Mouse (Mus musculus) limb, embryonic 14.5 days (tissue): Measurements from ENCODE around the gene Rmnd5b. TPM values are rescaled to one million over a fixed set of nuclear protein-coding genes. Genes with fewer than 3 reads are reported as not detected.

Experiments
- ATAC-seq: fragments of 200-750 bp; cut with Nextera tagmentation; 2 replicates; pipeline ENCODE4 v1.8.0; 2017; ENCODE audit warnings: low read depth, moderate number of reproducible peaks, moderate TSS enrichment; ENCODE audit not compliant: low FRiP score
- DNase-seq: peaks from one replicate; pipeline ENCODE4 v3.0.0-alpha.2; 2015; ENCODE audit warnings: low spot score
- H3K27ac ChIP-seq: fragments of 300-500 bp; sonication (generic); replicated peaks from 2 replicates; pipeline ENCODE4 v1.5.1; 2014; ENCODE audit warnings: low read depth, mild to moderate bottlenecking, low read length, moderate library complexity, mixed read lengths
- H3K27me3 ChIP-seq: fragments of 300-500 bp; sonication (generic); 2 replicates; pipeline ENCODE4 v1.6.1; 2014; ENCODE audit warnings: low read length, mixed read lengths; ENCODE audit not compliant: control insufficient read depth, insufficient read depth
- H3K36me3 ChIP-seq: fragments of 300-500 bp; sonication (generic); 2 replicates; pipeline ENCODE4 v1.6.1; 2014; ENCODE audit warnings: mild to moderate bottlenecking, low read length, moderate library complexity, mixed read lengths; ENCODE audit not compliant: control insufficient read depth, insufficient read depth
- H3K4me1 ChIP-seq: fragments of 300-500 bp; sonication (generic); 2 replicates; pipeline ENCODE4 v1.6.1; 2014; ENCODE audit warnings: antibody characterized with exemption, low read length, mixed read lengths; ENCODE audit not compliant: control insufficient read depth, insufficient read depth
- H3K4me2 ChIP-seq: fragments of 300-500 bp; sonication (generic); replicated peaks from 2 replicates; pipeline ENCODE4 v1.6.1; 2014; ENCODE audit warnings: low read depth, mild to moderate bottlenecking, low read length, moderate library complexity; ENCODE audit not compliant: severe bottlenecking
- H3K4me3 ChIP-seq: fragments of 300-500 bp; sonication (generic); replicated peaks from 2 replicates; pipeline ENCODE4 v1.5.1; 2014; ENCODE audit warnings: low read length
- H3K9ac ChIP-seq: fragments of 300-500 bp; sonication (generic); 2 replicates; pipeline ENCODE4 v1.6.1; 2014; ENCODE audit warnings: mild to moderate bottlenecking, low read depth, low read length, moderate library complexity; ENCODE audit not compliant: severe bottlenecking
- H3K9me3 ChIP-seq: fragments of 300-500 bp; sonication (generic); 2 replicates; pipeline ENCODE4 v1.6.1; 2016; ENCODE audit warnings: low read length; ENCODE audit not compliant: control insufficient read depth
- POLR2A ChIP-seq: fragments of 200-500 bp; IDR thresholded peaks from 2 replicates; pipeline ENCODE4 v1.8.0; 2012; ENCODE audit warnings: inconsistent platforms, mild to moderate bottlenecking, moderate library complexity, borderline replicate concordance; ENCODE audit not compliant: insufficient read depth, insufficient read length; ENCODE audit errors: extremely low read depth
- WGBS: fragments of 180-500 bp; shearing (Covaris S2); extraction: QIAGEN DNeasy Blood & Tissue Kit; methylation state at CpG from one replicate; pipeline ENCODE4 v1.1.7; 2014; 5-methylcytosine and 5-hydroxymethylcytosine counted together
- polyA plus RNA-seq, 2 experiments: library from polyadenylated mRNA; depleted of rRNA in 1 of 2; stranded (reverse) in 1 of 2; unstranded in 1 of 2; fragments of >200 nt; fragmentation: Nextera tagmentation in 1 of 2; extraction: Ambion mirVana in 1 of 2; gene quantifications; 2 replicates each; pipeline versions ENCODE4 v1.2.1 to v1.2.3; 2012 to 2014

The Rmnd5b gene
- polyA plus RNA-seq, 2 experiments = 49.3 to 57.4 TPM

- WGBS = 79% methylated on average over 4 of the region's 4 CpGs
- no peaks in the 10 kb centered on the region for H3K4me1 ChIP-seq
- H3K4me3 ChIP-seq = no peak overlapping the region
- no peak overlapping the region for H3K4me2 ChIP-seq
- H3K9ac ChIP-seq = no peak overlapping the region
- H3K27me3 ChIP-seq = no peaks in the 10 kb centered on the region
- H3K36me3 ChIP-seq = 0 out of 2 replicates have a peak, but pooled peaks cover 9% of the 10 kb centered on the region
- H3K27ac ChIP-seq = no peak overlapping the region
- DNase-seq = no peak
- ATAC-seq = no peak
- TF ChIP-seq POLR2A = no peak
- H3K9me3 ChIP-seq = no peaks in the 10 kb centered on the region
Observed at GRCm38 (mm10) chr11:51576454-51576853, 59.2 kb downstream of the Rmnd5b start.

Other genes starting within 250 kb of the Rmnd5b start
- 20.5 and 21.5 TPM in 2 replicates for gene Phykpl, start 51.1 kb downstream of the Rmnd5b start, polyA plus RNA-seq (2012; rRNA removed)
- 16.7 and 17.7 TPM in 2 replicates for gene Phykpl, start 51.1 kb downstream of the Rmnd5b start, polyA plus RNA-seq (2014; fragmentation: Nextera tagmentation; extraction: Ambion mirVana)
- gene Hnrnpab, start 29.0 kb downstream of the Rmnd5b start, polyA plus RNA-seq (2012; rRNA removed) = 465 and 516 TPM in 2 replicates
- gene Hnrnpab, start 29.0 kb downstream of the Rmnd5b start, polyA plus RNA-seq (2014; fragmentation: Nextera tagmentation; extraction: Ambion mirVana) = 480 and 522 TPM in 2 replicates
- gene Nhp2, start 16.2 kb downstream of the Rmnd5b start, polyA plus RNA-seq (2012; rRNA removed) = 77.9 and 89.0 TPM in 2 replicates
- gene Nhp2, start 16.2 kb downstream of the Rmnd5b start, polyA plus RNA-seq (2014; fragmentation: Nextera tagmentation; extraction: Ambion mirVana) = 165 and 176 TPM in 2 replicates
- gene N4bp3, start 14.9 kb upstream of the Rmnd5b start, polyA plus RNA-seq (2012; rRNA removed) = 22.9 and 27.2 TPM in 2 replicates
- gene N4bp3, start 14.9 kb upstream of the Rmnd5b start, polyA plus RNA-seq (2014; fragmentation: Nextera tagmentation; extraction: Ambion mirVana) = 28.4 and 33.1 TPM in 2 replicates
- 13.0 and 15.0 TPM in 2 replicates for gene D930048N14Rik, start 15.1 kb upstream of the Rmnd5b start, polyA plus RNA-seq (2012; rRNA removed)
- gene D930048N14Rik, start 15.1 kb upstream of the Rmnd5b start, polyA plus RNA-seq (2014; fragmentation: Nextera tagmentation; extraction: Ambion mirVana) = 4.2 and 4.5 TPM in 2 replicates
- 39.4 and 46.7 TPM in 2 replicates for gene 0610009B22Rik, start 53.0 kb upstream of the Rmnd5b start, polyA plus RNA-seq (2012; rRNA removed)
- 74.6 and 81.9 TPM in 2 replicates for gene 0610009B22Rik, start 53.0 kb upstream of the Rmnd5b start, polyA plus RNA-seq (2014; fragmentation: Nextera tagmentation; extraction: Ambion mirVana)
- gene Sec24a, start 127.7 kb upstream of the Rmnd5b start, polyA plus RNA-seq (2012; rRNA removed) = 15.2 and 19.4 TPM in 2 replicates
- 18.0 and 18.5 TPM in 2 replicates for gene Sec24a, start 127.7 kb upstream of the Rmnd5b start, polyA plus RNA-seq (2014; fragmentation: Nextera tagmentation; extraction: Ambion mirVana)
- gene Sar1b, start 127.8 kb upstream of the Rmnd5b start, polyA plus RNA-seq (2012; rRNA removed) = 54.7 and 55.1 TPM in 2 replicates
- gene Sar1b, start 127.8 kb upstream of the Rmnd5b start, polyA plus RNA-seq (2014; fragmentation: Nextera tagmentation; extraction: Ambion mirVana) = 98.2 and 117 TPM in 2 replicates
- 5.2 and 5.7 TPM in 2 replicates for gene Jade2, start 221.8 kb upstream of the Rmnd5b start, polyA plus RNA-seq (2012; rRNA removed)
- 1.7 and 1.8 TPM in 2 replicates for gene Jade2, start 221.8 kb upstream of the Rmnd5b start, polyA plus RNA-seq (2014; fragmentation: Nextera tagmentation; extraction: Ambion mirVana)